Mouse (Mus musculus) neural tube, embryonic 13.5 days (tissue): ENCODE data around the gene Zfp771. TPM values are rescaled to one million over a fixed set of nuclear protein-coding genes. Genes with fewer than 3 reads are reported as not detected.

Experiments
- ATAC-seq: fragments of 200-750 bp; cut with Nextera tagmentation; 2 replicates; pipeline ENCODE4 v1.8.0; 2017; ENCODE audit warnings: low read depth, mild to moderate bottlenecking, moderate TSS enrichment, moderate library complexity
- H3K27ac ChIP-seq: fragments of 300-500 bp; sonication (generic); replicated peaks from 2 replicates; pipeline ENCODE4 v1.5.1; 2015; ENCODE audit warnings: moderate library complexity, mild to moderate bottlenecking, inconsistent platforms
- H3K27me3 ChIP-seq: fragments of 300-500 bp; sonication (generic); 2 replicates; pipeline ENCODE4 v1.6.1; 2015; ENCODE audit warnings: mild to moderate bottlenecking, inconsistent platforms
- H3K36me3 ChIP-seq: fragments of 300-500 bp; sonication (generic); 2 replicates; pipeline ENCODE4 v1.6.1; 2015; ENCODE audit warnings: mild to moderate bottlenecking, inconsistent platforms
- H3K4me1 ChIP-seq: fragments of 300-500 bp; sonication (generic); replicated peaks from 2 replicates; pipeline ENCODE4 v1.6.1; 2015; ENCODE audit warnings: inconsistent platforms
- H3K4me2 ChIP-seq: fragments of 300-500 bp; sonication (generic); 2 replicates; pipeline ENCODE4 v1.6.1; 2015; ENCODE audit warnings: inconsistent platforms, mild to moderate bottlenecking, moderate library complexity
- H3K4me3 ChIP-seq: fragments of 300-500 bp; sonication (generic); 2 replicates; pipeline ENCODE4 v1.5.1; 2015; ENCODE audit warnings: mild to moderate bottlenecking, inconsistent platforms
- H3K9ac ChIP-seq: fragments of 300-500 bp; sonication (generic); 2 replicates; pipeline ENCODE4 v1.6.1; 2015; ENCODE audit warnings: moderate library complexity, mild to moderate bottlenecking, inconsistent platforms
- H3K9me3 ChIP-seq: fragments of 300-500 bp; sonication (generic); 2 replicates; pipeline ENCODE4 v1.6.1; 2016; ENCODE audit warnings: inconsistent platforms
- WGBS: fragments of 180-500 bp; shearing (Covaris S2); methylation state at CpG from one replicate; pipeline ENCODE4 v1.1.7; 2015; 5-methylcytosine and 5-hydroxymethylcytosine counted together
- polyA plus RNA-seq: library from polyadenylated mRNA; unstranded; fragments of >200 nt; fragmentation: Nextera tagmentation; extraction: Ambion mirVana; gene quantifications from 2 replicates; pipeline ENCODE4 v1.2.1, GENCODE M21; 2015

Gene Zfp771
- polyA plus RNA-seq, 1 experiment from 2014 or later = 62.4 TPM

- Histone ChIP-seq H3K36me3 (no peaks in the 10 kb centered on the region), H3K9ac (no peak overlapping the region), H3K4me1 (no peaks in the 10 kb centered on the region), H3K4me3 (no peak overlapping the region), H3K27ac (no peak overlapping the region), H3K9me3 (no peaks in the 10 kb centered on the region), H3K27me3 (no peaks in the 10 kb centered on the region), H3K4me2 (no peak overlapping the region)
- no peak for ATAC-seq
- 95% methylated on average over 3 of the region's 3 CpGs for WGBS
These were observed 21.0 kb upstream of the Zfp771 start for GRCm38 (mm10) chr7:127223106-127223505.

GRCm38 (mm10) chr7:127223515-127224478 lies 20.3 kb upstream of the Zfp771 start:
- H3K4me2 ChIP-seq = no peak overlapping the region
- H3K4me1 ChIP-seq = no peaks in the 10 kb centered on the region
- H3K27me3 ChIP-seq = no peaks in the 10 kb centered on the region
- no peak overlapping the region for H3K27ac ChIP-seq
- H3K36me3 ChIP-seq = no peaks in the 10 kb centered on the region
- 90% methylated on average over 6 of the region's 6 CpGs for WGBS
- no peak for ATAC-seq
- no peaks in the 10 kb centered on the region for H3K9me3 ChIP-seq
- no peak overlapping the region for H3K4me3 ChIP-seq
- no peak overlapping the region for H3K9ac ChIP-seq

DNA sequence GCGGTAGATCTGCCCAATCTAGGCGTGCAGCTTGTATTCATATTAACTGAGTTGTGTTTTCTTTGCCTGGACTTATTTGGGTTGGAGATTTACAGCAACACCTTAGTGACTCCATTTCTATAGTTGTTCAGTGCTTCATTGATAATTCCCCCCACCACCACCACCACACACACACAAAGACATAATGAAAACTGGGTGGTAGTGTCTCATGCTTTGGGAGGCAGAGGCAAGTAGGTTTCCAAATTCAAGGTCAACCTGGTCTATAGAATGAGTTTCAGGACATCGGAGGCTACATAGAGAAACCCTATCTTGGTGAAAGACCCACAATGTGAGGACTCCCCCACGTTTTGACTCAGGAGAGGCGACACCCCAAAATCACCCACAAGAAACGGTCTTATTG lies 19.5 kb upstream of the Zfp771 start:
- H3K9ac ChIP-seq = no peak overlapping the region
- H3K4me2 ChIP-seq = no peak overlapping the region
- H3K36me3 ChIP-seq = peaks cover under 1% of the 10 kb centered on the region; the same call in 1 of the 2 replicates
- no peaks in the 10 kb centered on the region for H3K9me3 ChIP-seq
- no peak overlapping the region for H3K4me3 ChIP-seq
- H3K4me1 ChIP-seq = peaks cover 3% of the 10 kb centered on the region; the same call in 1 of the 2 replicates
- no peaks in the 10 kb centered on the region for H3K27me3 ChIP-seq
- ATAC-seq = no peak
- WGBS = 94% methylated on average over 6 of the region's 6 CpGs
- H3K27ac ChIP-seq = no peak overlapping the region

DNA sequence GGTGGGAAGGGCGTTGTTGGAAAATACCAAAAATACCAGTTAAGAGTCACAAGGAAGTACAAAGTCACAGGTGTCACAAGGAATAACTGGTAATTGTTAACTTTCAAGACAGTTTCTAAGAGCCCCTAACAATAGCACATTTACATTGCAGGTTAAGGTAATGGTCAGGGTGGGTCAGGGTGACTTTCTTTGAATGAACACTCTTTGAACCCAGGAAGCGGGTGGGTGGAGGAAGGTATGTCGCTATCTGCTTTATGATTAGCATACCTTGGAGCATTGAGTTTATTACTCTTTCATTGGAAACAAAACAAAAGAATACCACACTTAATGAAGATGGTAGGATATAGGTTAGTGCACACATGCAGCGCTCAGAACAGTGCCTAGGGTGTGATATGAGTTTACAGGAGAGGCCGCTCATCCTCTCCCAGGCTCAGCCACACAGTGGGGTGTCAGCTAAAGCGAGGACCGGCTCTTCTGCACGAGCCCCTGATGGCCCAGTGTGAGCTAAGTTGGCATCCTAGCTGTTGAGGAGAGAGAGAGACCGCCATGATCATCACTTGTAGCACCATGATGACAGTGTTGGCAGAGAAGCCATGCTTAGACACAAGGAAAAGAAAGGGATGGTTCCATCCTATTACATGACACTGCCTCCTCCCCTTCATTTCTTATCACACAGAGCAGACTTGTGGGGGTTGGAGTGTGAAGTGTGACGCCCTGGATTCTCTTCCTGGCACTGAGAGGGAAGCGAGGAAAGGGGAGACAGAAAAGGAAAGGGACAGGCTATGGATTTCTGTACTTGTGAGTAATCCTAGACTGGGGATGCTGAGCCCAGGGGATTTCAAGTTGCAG lies 18.7 kb upstream of the Zfp771 start:
- Histone ChIP-seq H3K36me3 (peaks cover 6% of the 10 kb centered on the region; the same call in 1 of the 2 replicates), H3K27ac (no peak overlapping the region), H3K4me2 (no peak overlapping the region), H3K9ac (no peak overlapping the region), H3K4me1 (peaks cover 11% of the 10 kb centered on the region), H3K4me3 (no peak overlapping the region), H3K9me3 (no peaks in the 10 kb centered on the region), H3K27me3 (no peaks in the 10 kb centered on the region)
- ATAC-seq = no peak
- WGBS = 91% methylated on average over 11 of the region's 11 CpGs

DNA sequence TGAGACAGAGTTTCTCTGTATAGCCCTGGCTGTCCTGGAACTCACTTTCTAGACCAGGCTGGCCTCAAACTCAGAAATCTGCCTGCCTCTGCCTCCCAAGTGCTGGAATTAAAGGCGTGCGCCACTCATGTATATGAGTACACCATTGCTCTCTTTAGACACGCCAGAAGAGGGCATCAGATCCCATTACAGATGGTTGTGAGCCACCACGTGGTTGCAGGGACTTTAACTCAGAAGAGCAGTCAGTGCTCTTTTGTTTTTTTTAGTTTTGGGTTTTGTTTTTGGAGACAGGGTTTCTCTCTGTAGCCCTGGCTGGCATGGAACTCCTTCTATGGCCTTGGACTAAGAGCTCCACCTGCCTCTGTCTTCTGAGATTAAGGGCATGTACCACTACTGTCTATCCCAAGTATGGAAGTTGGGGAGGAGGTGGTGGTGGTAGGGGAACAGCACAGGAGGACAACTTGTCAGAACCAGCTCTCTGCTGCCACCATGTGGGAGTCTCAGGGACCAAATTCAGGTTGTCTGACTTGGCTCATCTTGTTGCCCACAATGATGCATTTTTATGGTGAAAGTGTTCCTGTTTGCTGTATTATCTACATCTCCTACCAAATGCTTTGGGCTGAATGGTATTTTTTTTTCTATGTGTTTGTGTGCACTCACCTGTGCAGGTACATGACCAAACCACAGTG lies 15.3 kb upstream of the Zfp771 start:
- H3K4me1 ChIP-seq = peaks cover 30% of the 10 kb centered on the region
- H3K4me3 ChIP-seq = no peak overlapping the region
- H3K9me3 ChIP-seq = no peaks in the 10 kb centered on the region
- no peak overlapping the region for H3K4me2 ChIP-seq
- no peak for ATAC-seq
- 74% methylated on average over 4 of the region's 4 CpGs for WGBS
- peaks cover 14% of the 10 kb centered on the region for H3K36me3 ChIP-seq
- H3K9ac ChIP-seq = no peak overlapping the region
- H3K27me3 ChIP-seq = no peaks in the 10 kb centered on the region
- no peak overlapping the region for H3K27ac ChIP-seq

DNA sequence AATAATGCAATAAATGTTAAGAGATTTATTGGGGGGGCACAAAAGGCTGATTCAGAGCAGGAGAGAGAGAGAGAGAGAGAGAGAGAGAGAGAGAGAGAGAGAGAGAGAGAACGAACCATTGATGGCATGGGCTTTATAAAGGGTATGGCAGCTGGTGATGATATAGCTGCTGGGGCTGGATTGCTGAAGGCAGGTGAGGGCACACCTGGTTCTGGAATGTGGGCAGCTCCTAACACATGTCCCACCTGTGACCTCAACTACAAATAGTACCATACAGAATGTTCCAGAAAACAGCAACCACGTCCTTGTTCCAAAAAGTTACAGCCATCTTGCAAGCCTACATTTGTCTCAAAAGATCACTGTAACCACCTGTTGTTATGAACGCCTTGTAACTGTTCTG lies 12.7 kb upstream of the Zfp771 start:
- 54% methylated on average over 3 of the region's 3 CpGs for WGBS
- no peak for ATAC-seq
- Histone ChIP-seq H3K4me3 (peak overlapping the region; percentile 64), H3K4me1 (peaks cover 45% of the 10 kb centered on the region), H3K36me3 (peaks cover 31% of the 10 kb centered on the region), H3K27ac (peak overlapping the region; percentile 99; the same call in 1 of the 2 replicates), H3K4me2 (peak overlapping the region; percentile 89), H3K9me3 (no peaks in the 10 kb centered on the region), H3K9ac (peak overlapping the region; percentile 98), H3K27me3 (no peaks in the 10 kb centered on the region)

DNA sequence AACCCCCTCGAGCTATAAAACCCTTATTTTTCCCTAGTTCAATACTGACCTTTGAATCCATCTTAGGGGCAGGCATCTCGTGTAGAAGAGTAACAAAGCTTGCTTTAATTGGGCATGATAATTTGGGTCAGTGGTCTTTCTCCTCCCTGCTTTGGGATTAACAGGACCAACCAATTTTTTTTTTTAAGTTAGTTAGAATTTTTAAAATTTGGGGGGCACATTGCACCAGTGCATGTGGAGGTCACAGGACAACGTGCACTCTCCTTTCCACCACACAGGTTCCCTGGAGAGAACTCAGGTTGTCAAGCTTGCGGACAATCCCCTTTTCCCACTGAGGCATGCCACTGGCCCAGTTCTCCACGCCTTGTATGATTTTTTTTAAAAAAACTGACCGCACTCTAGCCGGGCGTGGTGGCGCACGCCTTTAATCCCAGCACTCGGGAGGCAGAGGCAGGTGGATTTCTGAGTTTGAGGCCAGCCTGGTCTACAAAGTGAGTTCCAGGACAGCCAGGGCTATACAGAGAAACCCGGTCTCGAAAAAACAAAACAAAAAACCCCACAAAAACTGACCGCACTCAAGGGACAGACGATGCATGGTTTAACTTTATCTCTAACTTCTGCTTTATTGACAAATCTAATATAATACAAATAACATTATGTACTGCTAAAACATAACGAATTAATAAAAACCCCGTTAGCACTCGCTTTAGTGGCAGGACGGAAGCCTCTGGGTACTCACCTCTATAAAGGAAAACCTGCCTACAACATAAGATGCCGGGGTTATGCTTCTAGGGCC lies 12.1 kb upstream of the Zfp771 start:
- H3K4me2 ChIP-seq = peak overlapping the region; percentile 89
- H3K36me3 ChIP-seq = peaks cover 38% of the 10 kb centered on the region
- peak overlapping the region; percentile 64 for H3K4me3 ChIP-seq
- WGBS = 5% methylated on average over 20 of the region's 20 CpGs
- H3K27me3 ChIP-seq = no peaks in the 10 kb centered on the region
- H3K9me3 ChIP-seq = no peaks in the 10 kb centered on the region
- ATAC-seq = no peak; the same call in 1 of the 2 replicates
- H3K4me1 ChIP-seq = peaks cover 50% of the 10 kb centered on the region
- H3K9ac ChIP-seq = peak overlapping the region; percentile 98
- H3K27ac ChIP-seq = peak overlapping the region; percentile 99

- H3K27ac ChIP-seq = peak within 1 kb of the TSS; percentile 99
- H3K9ac ChIP-seq = peak within 1 kb of the TSS; percentile 98
- peak within 1 kb of the TSS; percentile 89 for H3K4me2 ChIP-seq
- H3K4me3 ChIP-seq = peak within 1 kb of the TSS; percentile 64
- ATAC-seq = peak; percentile 94
- H3K9me3 ChIP-seq = no peaks in the 10 kb centered on the region
- no peaks in the 10 kb centered on the region for H3K27me3 ChIP-seq
- WGBS = under 1% methylated on average over 60 of the region's 64 CpGs
- H3K36me3 ChIP-seq = peaks cover 46% of the 10 kb centered on the region
- H3K4me1 ChIP-seq = peaks cover 54% of the 10 kb centered on the region
These were observed 11.3 kb upstream of the Zfp771 start, which contains the start of the genes Zfp553 and Sept1 for GRCm38 (mm10) chr7:127232622-127233367. Gene Zfp553, plus strand, starts transcription at chr7:127233061. Gene Sept1, minus strand, starts transcription at chr7:127233130.

GRCm38 (mm10) chr7:127233368-127233749 lies 10.7 kb upstream of the Zfp771 start:
- Histone ChIP-seq H3K9ac (peak overlapping the region; percentile 98), H3K4me1 (peaks cover 54% of the 10 kb centered on the region), H3K4me3 (peak overlapping the region; percentile 64), H3K9me3 (no peaks in the 10 kb centered on the region), H3K4me2 (peak overlapping the region; percentile 89), H3K36me3 (peaks cover 51% of the 10 kb centered on the region), H3K27me3 (no peaks in the 10 kb centered on the region), H3K27ac (peak overlapping the region; percentile 99)
- WGBS = 0% methylated on average over 27 of the region's 27 CpGs
- ATAC-seq = peak; percentile 48

- ATAC-seq = no peak
- Histone ChIP-seq H3K27ac (peak overlapping the region; percentile 99), H3K4me3 (peak overlapping the region; percentile 64), H3K9me3 (no peaks in the 10 kb centered on the region), H3K27me3 (no peaks in the 10 kb centered on the region), H3K4me2 (peak overlapping the region; percentile 89), H3K36me3 (peaks cover 55% of the 10 kb centered on the region), H3K4me1 (peaks cover 54% of the 10 kb centered on the region), H3K9ac (peak overlapping the region; percentile 98)
- 3% methylated on average over 9 of the region's 9 CpGs for WGBS
These were observed 10.3 kb upstream of the Zfp771 start for GRCm38 (mm10) chr7:127233765-127234164.
